Mouse (Mus musculus) myocyte (in vitro differentiated cells): Measurements from ENCODE around the gene Mks1.

Experiments
- E2F4 ChIP-seq: IDR thresholded peaks from one replicate; pipeline ENCODE4 v1.6.1; 2011; ENCODE audit warnings: mild to moderate bottlenecking, control low read depth, moderate library complexity; ENCODE audit not compliant: insufficient read depth
- MAX ChIP-seq: IDR thresholded peaks from one replicate; pipeline ENCODE4 v1.6.1; 2011; ENCODE audit warnings: low read depth, mild to moderate bottlenecking, control low read depth
- MYOG ChIP-seq, 3 experiments: IDR thresholded peaks; one replicate each; pipeline ENCODE4 v1.6.1; 2011; ENCODE audit warnings: control low read depth in 2 of 3, low read depth in 2 of 3, mild to moderate bottlenecking in 2 of 3; ENCODE audit not compliant: insufficient read length in 2 of 3, control insufficient read depth in 1 of 3, insufficient read depth in 1 of 3
- POLR2A ChIP-seq: IDR thresholded peaks from one replicate; pipeline ENCODE4 v1.6.1; 2011; ENCODE audit warnings: low read depth, mild to moderate bottlenecking, control low read depth, moderate library complexity; ENCODE audit not compliant: insufficient read length
- REST ChIP-seq: IDR thresholded peaks from one replicate; pipeline ENCODE4 v1.6.1; 2011; ENCODE audit warnings: mild to moderate bottlenecking, control low read depth, moderate library complexity; ENCODE audit not compliant: insufficient read depth, insufficient read length
- TCF12 ChIP-seq: IDR thresholded peaks from one replicate; pipeline ENCODE4 v1.6.1; 2011; ENCODE audit warnings: mild to moderate bottlenecking, control low read depth; ENCODE audit not compliant: poor library complexity, insufficient read depth, severe bottlenecking
- USF1 ChIP-seq: IDR thresholded peaks from one replicate; pipeline ENCODE4 v1.6.1; 2011; ENCODE audit warnings: low read depth, mild to moderate bottlenecking, control low read depth, moderate library complexity

GRCm38 (mm10) chr11:87828239-87828900 is 24.6 kb upstream of the Mks1 start, which contains the start of gene Lpo:
- TF ChIP-seq TCF12 (no peak), POLR2A (no peak), MAX (no peak), USF1 (no peak), MYOG (IDR thresholded peaks at IDR 0.05; ENCODE audit: control insufficient read depth in 1 of 3, insufficient read depth in 1 of 3, insufficient read length in 2 of 3, low read depth in 2 of 3) (no peak), E2F4 (no peak), REST (no peak)
